Mouse (Mus musculus): ENCODE data around the gene Mob1b. TPM values are rescaled to one million over a fixed set of nuclear protein-coding genes. Genes with fewer than 3 reads are reported as not detected.

The Mob1b gene
- total RNA-seq, 2 experiments from 2014 or later = 18.8 to 23.3 TPM

GRCm38 (mm10) chr5:88764430-88764986 is 43.9 kb downstream of the Mob1b start:
- intact Hi-C loops (cut with DNase I) = loop anchor here (2.0 to 10.0 kb wide), 2 partner anchors 76 to 200 kb away; partner anchors contain the start of gene Rufy3
- peak overlapping the region; percentile 93 for H3K4me3 ChIP-seq
- no peak for DNase-seq
- peak overlapping the region; percentile 88 for H3K27ac ChIP-seq
- no peak for TF ChIP-seq CTCF (IDR thresholded peaks at IDR 0.05)

DNA sequence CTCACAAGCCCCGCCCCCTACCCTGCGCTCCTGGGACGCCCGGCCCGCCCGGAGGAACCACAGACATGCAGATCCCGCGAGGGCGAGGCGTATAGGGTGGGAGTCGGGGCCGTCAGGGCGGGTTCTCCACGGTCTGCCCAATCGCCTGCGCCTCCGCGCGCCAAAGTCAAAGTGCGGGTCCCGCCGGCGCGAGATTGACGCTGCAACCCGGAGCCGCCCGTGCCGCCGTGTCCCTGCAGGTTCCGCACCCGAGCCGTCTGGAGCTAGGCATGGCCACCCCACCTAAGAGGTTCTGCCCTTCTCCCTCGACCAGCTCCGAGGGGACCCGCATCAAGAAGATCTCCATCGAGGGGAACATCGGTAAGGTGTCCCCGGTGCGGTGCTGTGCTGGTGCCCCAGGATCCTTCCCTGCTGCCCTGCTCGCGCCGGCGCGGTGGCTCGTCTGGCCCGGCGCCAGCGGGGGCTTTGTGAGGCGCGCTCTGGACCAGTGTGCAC is 44.4 kb downstream of the Mob1b start, which contains the start of gene Dck:
Gene Dck, plus strand, starts transcription at position 10 of the 495 bp plus-strand sequence.
- H3K27ac ChIP-seq = peak within 1 kb of the TSS; percentile 88
- TF ChIP-seq CTCF (IDR thresholded peaks at IDR 0.05) = no peak
- H3K4me3 ChIP-seq = peak within 1 kb of the TSS; percentile 93
- peak; percentile 99 for DNase-seq
- intact Hi-C loops (cut with DNase I) = loop anchor here (2.0 to 10.0 kb wide), 2 partner anchors 76 to 200 kb away; partner anchors contain the start of gene Rufy3

DNA sequence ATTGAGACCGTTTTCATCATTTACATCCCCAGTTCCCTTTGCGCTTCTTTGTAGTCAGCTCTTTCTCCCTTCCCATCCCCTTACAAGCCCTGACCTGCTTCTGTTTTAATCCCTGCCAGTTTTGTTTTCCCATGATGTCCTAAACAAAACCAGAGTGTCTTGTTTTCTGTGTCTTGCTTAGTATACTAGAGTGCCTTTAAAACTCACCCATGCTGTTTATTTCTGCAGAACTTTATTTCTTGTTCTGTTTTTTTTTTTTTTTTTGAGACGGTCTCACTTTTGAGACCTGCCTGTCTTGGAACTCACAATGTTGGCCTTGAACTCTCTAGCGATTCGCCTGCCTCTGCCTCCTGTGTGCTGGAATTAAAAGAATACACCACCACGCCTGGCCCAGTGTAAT is 44.9 kb downstream of the Mob1b start:
- intact Hi-C loops (cut with DNase I) = loop anchor here (2.0 to 10.0 kb wide), 2 partner anchors 77 to 201 kb away; partner anchors contain the start of gene Rufy3
- peak overlapping the region; percentile 88 for H3K27ac ChIP-seq
- DNase-seq = no peak
- TF ChIP-seq CTCF (IDR thresholded peaks at IDR 0.05) = no peak
- H3K4me3 ChIP-seq = peak overlapping the region; percentile 93

DNA sequence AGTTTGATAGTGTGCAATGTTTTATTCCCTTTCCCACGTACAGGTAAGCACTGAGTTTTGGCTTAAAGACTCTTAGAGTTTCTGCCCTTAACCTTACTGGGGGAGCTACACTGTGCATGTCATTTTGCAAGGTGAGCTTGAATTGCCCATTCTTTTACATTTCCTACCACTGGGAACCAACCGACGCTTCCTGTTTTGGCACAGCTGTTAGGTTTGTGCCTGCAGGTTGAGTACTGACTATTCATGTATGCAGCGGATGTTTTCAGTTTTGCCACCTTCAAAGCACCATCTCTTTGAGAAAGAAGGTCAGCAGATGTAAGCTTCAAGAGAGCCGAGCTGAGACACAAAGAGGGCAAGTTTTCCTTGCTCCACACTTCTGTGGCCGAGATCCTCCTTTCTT is 45.5 kb downstream of the Mob1b start:
- intact Hi-C loops (cut with DNase I) = loop anchor here (10.0 kb wide), 1 partner anchor 201 kb away; the partner anchor contains the start of gene Rufy3
- Histone ChIP-seq H3K4me3 (no peak overlapping the region), H3K27ac (no peak overlapping the region)
- no peak for TF ChIP-seq CTCF (IDR thresholded peaks at IDR 0.05)
- DNase-seq = no peak

DNA sequence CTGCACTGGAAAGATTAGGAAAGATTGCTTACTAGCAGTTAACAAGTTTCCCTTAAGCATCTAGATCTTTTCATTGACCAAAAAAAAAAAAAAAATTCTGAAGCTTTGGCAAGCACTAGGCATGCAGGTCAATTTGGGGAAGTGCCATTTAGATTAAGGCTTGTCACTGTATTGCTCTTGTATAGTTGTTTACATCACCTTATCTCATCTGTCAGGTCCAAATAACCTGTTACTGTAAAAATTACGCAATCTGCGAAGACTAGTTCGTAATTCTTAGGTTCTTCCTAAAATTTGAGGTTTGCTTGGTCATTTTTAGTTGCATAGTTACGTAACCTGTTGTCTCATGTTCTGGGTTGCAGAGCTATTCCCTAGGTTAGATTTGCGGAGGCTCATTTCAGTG is 46.2 kb downstream of the Mob1b start:
- intact Hi-C loops (cut with DNase I) = loop anchor here (10.0 kb wide), 1 partner anchor 202 kb away; the partner anchor contains the start of gene Rufy3
- Histone ChIP-seq H3K27ac (no peak overlapping the region), H3K4me3 (no peak overlapping the region)
- DNase-seq = no peak
- TF ChIP-seq CTCF (IDR thresholded peaks at IDR 0.05) = no peak

DNA sequence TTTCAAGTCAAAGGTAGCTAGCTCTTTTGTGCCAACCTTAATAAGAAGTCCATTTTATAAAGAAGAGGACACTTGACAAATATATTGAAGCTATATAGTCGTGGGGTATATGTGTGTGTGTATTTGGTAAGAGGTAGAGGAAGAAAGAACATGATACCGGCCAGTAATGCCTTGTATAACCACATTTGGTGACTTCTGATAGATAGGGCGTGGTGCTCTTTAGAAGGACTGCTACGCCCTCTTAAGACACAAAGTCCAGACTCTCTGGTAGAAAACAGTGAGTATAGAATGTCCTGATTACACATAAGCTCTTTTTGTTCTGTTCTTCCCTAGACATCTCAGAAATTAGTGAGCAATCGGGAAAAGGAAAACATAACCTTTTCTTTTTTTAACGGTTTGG is 47.5 kb downstream of the Mob1b start:
- TF ChIP-seq CTCF (IDR thresholded peaks at IDR 0.05) = no peak
- H3K27ac ChIP-seq = no peak overlapping the region
- DNase-seq = no peak
- intact Hi-C loops (cut with DNase I) = loop anchor here (10.0 kb wide), 1 partner anchor 203 kb away; the partner anchor contains the start of gene Rufy3
- no peak overlapping the region for H3K4me3 ChIP-seq

- no peak for TF ChIP-seq CTCF (IDR thresholded peaks at IDR 0.05)
- Histone ChIP-seq H3K4me3 (no peak overlapping the region), H3K27ac (no peak overlapping the region)
- DNase-seq = no peak
- intact Hi-C loops (cut with DNase I) = no loop called here
These were observed 61.6 kb downstream of the Mob1b start for GRCm38 (mm10) chr5:88782072-88782765.

DNA sequence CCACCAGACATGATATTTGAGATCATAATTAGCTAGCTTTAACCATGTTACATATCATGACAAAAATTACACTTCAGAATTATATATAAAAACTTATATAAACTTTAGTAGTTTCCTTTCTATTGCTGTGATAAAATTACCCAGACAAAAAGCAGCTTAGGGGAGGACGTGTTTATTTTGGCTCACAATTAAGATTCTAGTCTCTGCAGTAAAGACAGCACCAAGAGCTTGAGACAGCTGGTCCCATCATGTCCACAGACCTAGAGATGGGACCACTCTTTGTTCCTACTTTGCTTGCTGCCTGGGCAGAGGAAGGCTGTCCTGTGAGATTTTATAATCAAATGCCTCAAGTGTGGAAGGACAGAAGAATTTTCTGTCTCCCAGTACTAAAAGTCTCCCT is 64.4 kb downstream of the Mob1b start:
- no peak for TF ChIP-seq CTCF (IDR thresholded peaks at IDR 0.05)
- Histone ChIP-seq H3K4me3 (no peak overlapping the region), H3K27ac (no peak overlapping the region)
- DNase-seq = no peak
- intact Hi-C loops (cut with DNase I) = no loop called here

GRCm38 (mm10) chr5:88790675-88791074 is 70.0 kb downstream of the Mob1b start:
- Histone ChIP-seq H3K4me3 (peak overlapping the region; percentile 50), H3K27ac (no peak overlapping the region)
- no peak for TF ChIP-seq CTCF (IDR thresholded peaks at IDR 0.05)
- DNase-seq = no peak
- intact Hi-C loops (cut with DNase I) = loop anchor here (5.0 kb wide), 1 partner anchor 592 kb away; no protein-coding TSS in a partner anchor

GRCm38 (mm10) chr5:88791256-88792245 is 70.9 kb downstream of the Mob1b start:
- DNase-seq = peak; percentile 29
- no peak overlapping the region for H3K4me3 ChIP-seq
- no peak overlapping the region for H3K27ac ChIP-seq
- intact Hi-C loops (cut with DNase I) = loop anchor here (5.0 kb wide), 1 partner anchor 591 kb away; no protein-coding TSS in a partner anchor
- TF ChIP-seq CTCF (IDR thresholded peaks at IDR 0.05) = peak; percentile 66

DNA sequence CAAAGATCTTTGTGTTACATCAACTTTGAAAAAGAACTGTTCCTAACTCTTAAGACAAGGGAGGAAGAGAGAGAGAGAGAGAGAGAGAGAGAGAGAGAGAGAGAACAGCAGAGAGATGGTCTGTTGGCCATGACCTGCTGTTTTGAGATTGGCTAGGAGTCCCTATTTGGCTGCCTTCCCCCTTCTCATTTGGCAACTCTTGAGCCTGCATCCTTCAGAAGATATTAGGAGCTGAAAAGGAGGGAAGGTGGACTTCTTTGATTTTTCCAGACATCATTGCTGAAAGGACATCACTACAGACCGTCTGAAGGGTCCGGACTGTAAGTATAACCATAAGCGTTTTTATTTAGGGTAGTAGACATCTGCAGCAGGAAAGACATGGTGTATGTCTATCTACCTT is 73.0 kb downstream of the Mob1b start:
- TF ChIP-seq CTCF (IDR thresholded peaks at IDR 0.05) = no peak
- intact Hi-C loops (cut with DNase I) = loop anchor here (5.0 kb wide), 1 partner anchor 589 kb away; no protein-coding TSS in a partner anchor
- DNase-seq = no peak
- Histone ChIP-seq H3K27ac (no peak overlapping the region), H3K4me3 (no peak overlapping the region)
